Mouse (Mus musculus) lung, embryonic 16.5 days (tissue): ENCODE data around the gene Zfp58. TPM values are rescaled to one million over a fixed set of nuclear protein-coding genes. Genes with fewer than 3 reads are reported as not detected.

Experiments
- ATAC-seq: fragments of 200-750 bp; cut with Nextera tagmentation; 2 replicates; pipeline ENCODE4 v1.8.0; 2017; ENCODE audit warnings: low read depth, mild to moderate bottlenecking, moderate library complexity
- H3K27ac ChIP-seq: fragments of 300-500 bp; sonication (generic); 2 replicates; pipeline ENCODE4 v1.5.1; 2014; ENCODE audit warnings: mild to moderate bottlenecking, control low read depth, low read length
- H3K27me3 ChIP-seq: fragments of 300-500 bp; sonication (generic); 2 replicates; pipeline ENCODE4 v1.6.1; 2014; ENCODE audit warnings: low read depth, low read length, mixed read lengths; ENCODE audit not compliant: control insufficient read depth, insufficient read depth
- H3K36me3 ChIP-seq: fragments of 300-500 bp; sonication (generic); 2 replicates; pipeline ENCODE4 v1.6.1; 2014; ENCODE audit warnings: low read length; ENCODE audit not compliant: control insufficient read depth, insufficient read depth
- H3K4me1 ChIP-seq: fragments of 300-500 bp; sonication (generic); replicated peaks from 2 replicates; pipeline ENCODE4 v1.6.1; 2014; ENCODE audit warnings: low read length, mixed read lengths; ENCODE audit not compliant: control insufficient read depth, insufficient read depth
- H3K4me2 ChIP-seq: fragments of 300-500 bp; sonication (generic); 2 replicates; pipeline ENCODE4 v1.6.1; 2014; ENCODE audit warnings: low read depth, low read length, control low read depth
- H3K4me3 ChIP-seq: fragments of 300-500 bp; sonication (generic); 2 replicates; pipeline ENCODE4 v1.5.1; 2014; ENCODE audit warnings: mild to moderate bottlenecking, low read length, control low read depth
- H3K9ac ChIP-seq: fragments of 300-500 bp; sonication (generic); 2 replicates; pipeline ENCODE4 v1.6.1; 2014; ENCODE audit warnings: low read length, control low read depth
- H3K9me3 ChIP-seq: fragments of 300-500 bp; sonication (generic); 2 replicates; pipeline ENCODE4 v1.6.1; 2016; ENCODE audit warnings: low read length; ENCODE audit not compliant: control insufficient read depth
- WGBS: fragments of 180-500 bp; shearing (Covaris S2); extraction: QIAGEN DNeasy Blood & Tissue Kit; methylation state at CpG from one replicate; pipeline ENCODE4 v1.1.7; 2014; 5-methylcytosine and 5-hydroxymethylcytosine counted together
- polyA plus RNA-seq: library from polyadenylated mRNA; unstranded; fragments of >200 nt; fragmentation: Nextera tagmentation; extraction: Ambion mirVana; gene quantifications from 2 replicates; pipeline ENCODE4 v1.2.1, GENCODE M21; 2015

Gene Zfp58
- 13.3 and 14.9 TPM in 2 replicates for polyA plus RNA-seq

DNA sequence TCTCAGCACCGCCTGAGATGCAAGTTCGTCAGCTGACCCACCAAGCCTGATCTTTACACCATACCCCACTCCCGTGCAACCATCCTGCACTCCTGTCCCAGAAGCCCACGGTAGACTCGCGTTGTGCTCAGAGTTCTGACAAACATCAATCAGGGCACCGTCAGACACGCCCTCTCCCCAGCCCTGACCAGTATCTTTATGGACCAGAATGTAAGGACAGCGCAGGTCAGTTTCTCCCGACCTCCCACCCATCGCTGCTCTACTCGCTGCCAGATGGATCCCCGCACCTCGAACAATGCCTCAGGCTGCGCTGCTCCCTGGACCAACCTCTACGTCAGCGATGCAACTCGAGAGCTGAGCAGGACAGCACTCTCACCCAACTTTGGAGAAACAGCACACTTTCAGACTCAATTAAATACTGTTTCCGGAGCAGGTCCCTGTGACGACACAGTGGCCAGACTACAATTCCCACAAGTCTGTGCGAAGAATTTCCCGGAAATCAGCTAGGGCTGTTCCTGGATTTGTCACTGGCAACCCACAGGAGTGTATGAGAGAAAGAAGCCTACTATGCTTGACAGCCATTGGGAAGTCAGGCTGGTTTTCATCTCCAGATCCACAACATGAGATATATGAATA, at the start of gene Zfp58:
Gene Zfp58, minus strand, starts transcription at position 472 of the 636 bp plus-strand sequence.
- peak; percentile 97 for ATAC-seq
- Histone ChIP-seq H3K4me2 (peak within 1 kb of the TSS; percentile 76), H3K9me3 (no peaks in the 10 kb centered on the region), H3K27ac (no peak within 1 kb of the TSS), H3K27me3 (no peaks in the 10 kb centered on the region), H3K9ac (peak within 1 kb of the TSS; percentile 76), H3K36me3 (peaks cover 2% of the 10 kb centered on the region; the same call in 1 of the 2 replicates), H3K4me1 (peaks cover 5% of the 10 kb centered on the region), H3K4me3 (peak within 1 kb of the TSS; percentile 86)
- under 1% methylated on average over 22 of the region's 22 CpGs for WGBS

DNA sequence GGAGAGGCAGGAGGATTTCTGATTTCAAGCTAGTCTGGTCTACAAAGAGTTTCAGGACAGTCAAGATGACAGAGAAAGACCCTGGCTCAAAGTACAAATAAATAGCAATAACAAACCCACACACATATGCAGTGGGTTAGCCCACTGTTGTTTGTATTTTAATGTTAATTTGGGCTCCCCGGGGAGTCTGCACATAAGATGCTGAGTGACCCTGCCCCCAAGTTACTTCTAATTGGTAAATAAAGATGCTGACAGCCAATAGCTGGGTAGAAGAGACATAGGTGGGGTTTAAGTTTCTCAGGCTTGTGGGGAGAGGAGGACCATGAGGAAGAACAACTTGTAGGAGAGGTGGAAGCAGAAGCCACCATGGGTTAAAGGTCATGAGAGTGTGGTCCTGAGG, 45.6 kb upstream of the Zfp58 start:
- WGBS, result 88% methylated on average over 1 of the region's 1 CpGs
- Histone ChIP-seq H3K27ac (no peak overlapping the region), H3K27me3 (no peaks in the 10 kb centered on the region), H3K4me1 (no peaks in the 10 kb centered on the region), H3K9ac (no peak overlapping the region), H3K9me3 (no peaks in the 10 kb centered on the region), H3K4me2 (no peak overlapping the region), H3K36me3 (peaks cover 29% of the 10 kb centered on the region), H3K4me3 (no peak overlapping the region)
- ATAC-seq, result no peak

DNA sequence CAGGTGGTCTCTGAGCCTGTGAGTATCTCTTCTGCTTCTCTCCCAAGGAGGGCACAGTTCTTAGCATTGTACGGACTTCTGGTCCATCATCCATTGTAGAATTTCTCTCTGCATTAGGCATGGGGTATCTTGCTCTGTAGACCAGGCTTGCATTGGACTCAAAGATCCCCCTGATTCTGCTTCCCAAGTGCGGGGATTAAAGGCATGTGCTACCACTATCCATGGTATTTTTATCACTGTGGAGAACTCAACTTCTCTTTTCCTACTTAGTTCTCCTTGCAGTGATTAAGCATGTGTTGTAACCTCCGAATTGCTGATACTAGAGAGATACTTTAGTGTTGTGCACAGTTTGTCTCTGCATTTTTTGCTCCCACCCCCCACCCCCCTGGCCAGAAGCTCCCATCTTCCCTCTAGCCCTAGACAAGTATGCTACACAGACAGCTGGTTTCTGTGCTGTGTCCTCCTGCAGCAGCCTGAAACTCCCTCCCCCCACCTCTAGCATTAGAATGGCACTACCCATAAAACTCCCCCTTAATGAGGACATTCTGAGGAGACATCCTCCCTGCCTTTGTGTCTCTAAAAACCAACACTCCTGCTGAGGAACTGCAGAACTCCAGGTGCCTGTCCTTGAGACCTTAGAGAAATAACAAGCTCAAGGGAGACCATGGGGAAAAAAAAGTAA, 26.8 kb upstream of the Zfp58 start:
- no peak overlapping the region for H3K4me2 ChIP-seq
- H3K4me3 ChIP-seq, result no peak overlapping the region
- 84% methylated on average over 3 of the region's 3 CpGs for WGBS
- H3K9me3 ChIP-seq, result no peaks in the 10 kb centered on the region
- no peaks in the 10 kb centered on the region for H3K27me3 ChIP-seq
- no peak overlapping the region for H3K27ac ChIP-seq
- no peaks in the 10 kb centered on the region; the same call in 1 of the 2 replicates for H3K4me1 ChIP-seq
- no peak for ATAC-seq
- H3K36me3 ChIP-seq, result no peaks in the 10 kb centered on the region
- H3K9ac ChIP-seq, result no peak overlapping the region

DNA sequence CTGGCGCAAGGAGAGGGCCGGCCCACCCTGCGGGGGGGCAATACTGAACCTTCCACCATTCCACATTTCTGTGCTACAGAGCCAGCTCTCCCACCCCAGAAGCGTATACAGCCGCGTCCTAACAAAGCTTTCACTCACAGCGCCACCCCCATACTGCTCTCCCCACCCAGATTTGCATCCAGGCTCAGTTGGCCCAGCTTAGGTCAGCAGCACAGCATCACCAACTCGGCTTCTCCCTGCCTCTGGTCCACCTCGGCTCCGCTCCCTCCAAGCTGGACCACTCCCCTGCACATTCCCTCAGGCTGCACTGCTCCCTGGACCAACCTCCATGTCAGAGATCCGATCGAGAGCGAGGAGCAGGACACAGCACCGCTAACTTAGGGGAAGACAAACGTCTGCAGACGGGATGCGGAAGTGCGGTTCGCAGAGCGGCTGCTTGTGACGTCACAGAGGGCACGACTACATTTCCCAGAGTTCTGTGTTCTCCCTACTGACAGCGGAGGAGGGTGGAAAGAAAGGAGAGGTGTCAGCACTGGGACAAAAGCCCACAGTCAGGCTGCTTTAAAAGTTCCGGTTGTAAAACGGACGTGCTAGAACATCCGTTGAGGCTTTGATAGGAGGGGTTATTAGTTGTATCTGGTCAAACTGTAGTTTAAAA, 25.5 kb upstream of the Zfp58 start, which contains the start of the genes Gm26965 and Zfp87:
Gene Gm26965, minus strand, starts transcription at position 399 of the 658 bp plus-strand sequence.
Gene Zfp87, minus strand, starts transcription at position 425 of the 658 bp plus-strand sequence.
- H3K4me3 ChIP-seq, result peak within 1 kb of the TSS; percentile 96
- peak within 1 kb of the TSS; percentile 89 for H3K9ac ChIP-seq
- WGBS, result under 1% methylated on average over 27 of the region's 27 CpGs
- no peaks in the 10 kb centered on the region for H3K36me3 ChIP-seq
- H3K27ac ChIP-seq, result peak within 1 kb of the TSS; percentile 79
- no peaks in the 10 kb centered on the region for H3K9me3 ChIP-seq
- H3K4me1 ChIP-seq, result no peaks in the 10 kb centered on the region; the same call in 1 of the 2 replicates
- H3K4me2 ChIP-seq, result peak within 1 kb of the TSS; percentile 89
- ATAC-seq, result peak; percentile 100
- no peaks in the 10 kb centered on the region for H3K27me3 ChIP-seq

DNA sequence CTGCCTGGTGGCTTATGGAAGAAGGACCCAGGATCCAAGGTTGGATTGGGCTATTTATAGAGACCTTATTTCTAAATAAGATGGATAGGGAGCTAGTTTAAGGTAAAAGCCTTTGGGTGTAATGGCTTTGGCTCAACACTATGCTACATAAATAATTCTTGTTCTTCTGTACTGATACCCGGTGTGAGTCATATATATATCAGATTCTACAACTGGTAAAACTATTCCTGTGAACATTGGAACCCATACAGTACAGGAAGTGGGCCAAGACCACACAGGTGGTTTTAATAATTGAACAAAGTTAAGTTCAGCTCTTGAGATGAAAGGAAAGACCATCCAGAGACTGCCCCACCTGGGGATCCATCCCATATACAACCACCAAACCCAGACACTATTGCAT, 553 bp upstream of the Zfp58 start:
- WGBS, result 82% methylated on average over 1 of the region's 1 CpGs
- no peak overlapping the region; the same call in 1 of the 2 replicates for H3K9ac ChIP-seq
- H3K4me2 ChIP-seq, result peak overlapping the region; percentile 76; the same call in 1 of the 2 replicates
- no peak overlapping the region for H3K4me3 ChIP-seq
- no peak for ATAC-seq
- no peak overlapping the region for H3K27ac ChIP-seq
- peaks cover 5% of the 10 kb centered on the region for H3K4me1 ChIP-seq
- H3K9me3 ChIP-seq, result no peaks in the 10 kb centered on the region
- H3K27me3 ChIP-seq, result no peaks in the 10 kb centered on the region
- H3K36me3 ChIP-seq, result no peaks in the 10 kb centered on the region

DNA sequence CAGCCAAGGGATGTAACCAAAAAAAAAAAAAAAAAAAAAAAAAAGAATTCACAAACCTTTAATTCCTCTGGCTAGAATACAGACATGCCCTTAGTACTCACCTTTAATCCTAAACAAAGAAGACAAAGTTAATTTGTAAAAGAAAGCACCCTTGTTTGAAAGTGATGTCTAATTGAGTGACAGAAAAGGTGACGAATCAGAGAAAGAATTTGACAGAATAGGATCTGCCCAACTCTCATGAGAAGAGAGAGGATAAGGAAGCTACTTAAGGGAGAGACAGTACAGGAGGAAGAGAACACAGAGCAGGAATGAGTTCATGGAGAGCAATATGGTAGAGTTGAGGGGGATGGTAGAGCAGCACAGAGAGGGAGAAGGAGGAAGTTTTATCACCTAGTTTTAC, 4.7 kb downstream of the Zfp58 start:
- H3K9me3 ChIP-seq, result peaks cover 16% of the 10 kb centered on the region
- ATAC-seq, result no peak
- WGBS, result 82% methylated on average over 1 of the region's 1 CpGs

DNA sequence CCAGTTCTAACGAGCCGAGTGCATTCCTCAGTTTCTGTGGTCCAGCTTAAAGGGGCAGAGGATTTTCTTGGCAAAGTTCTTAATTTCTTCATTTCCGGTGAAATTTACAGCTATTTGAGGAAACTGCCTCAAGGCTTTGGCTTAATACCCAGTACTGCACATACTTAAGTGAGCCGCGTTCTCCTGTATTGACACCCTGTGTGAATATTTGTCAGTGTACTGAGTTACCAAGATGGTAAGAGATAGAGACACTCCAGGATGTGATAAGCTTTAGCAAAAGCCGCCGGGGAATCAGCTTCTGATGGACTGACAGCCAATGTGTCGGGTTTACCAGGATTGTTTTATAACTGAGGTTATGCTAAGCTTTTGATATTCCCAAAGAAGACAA, 15.9 kb downstream of the Zfp58 start:
- H3K4me2 ChIP-seq, result peak overlapping the region; percentile 74
- peak overlapping the region; percentile 73 for H3K9ac ChIP-seq
- no peaks in the 10 kb centered on the region for H3K9me3 ChIP-seq
- H3K27ac ChIP-seq, result no peak overlapping the region; the same call in 1 of the 2 replicates
- H3K36me3 ChIP-seq, result peaks cover 4% of the 10 kb centered on the region; the same call in 1 of the 2 replicates
- no peaks in the 10 kb centered on the region for H3K27me3 ChIP-seq
- peak; percentile 73 for ATAC-seq
- H3K4me1 ChIP-seq, result peaks cover 5% of the 10 kb centered on the region
- H3K4me3 ChIP-seq, result peak overlapping the region; percentile 64
- WGBS, result 32% methylated on average over 8 of the region's 8 CpGs

More for the DNA sequence above, 4.7 kb downstream of the Zfp58 start:
- Histone ChIP-seq H3K36me3 (peaks cover 41% of the 10 kb centered on the region), H3K27me3 (no peaks in the 10 kb centered on the region), H3K27ac (no peak overlapping the region), H3K4me3 (no peak overlapping the region), H3K4me1 (peaks cover 5% of the 10 kb centered on the region), H3K9ac (no peak overlapping the region), H3K4me2 (no peak overlapping the region)

DNA sequence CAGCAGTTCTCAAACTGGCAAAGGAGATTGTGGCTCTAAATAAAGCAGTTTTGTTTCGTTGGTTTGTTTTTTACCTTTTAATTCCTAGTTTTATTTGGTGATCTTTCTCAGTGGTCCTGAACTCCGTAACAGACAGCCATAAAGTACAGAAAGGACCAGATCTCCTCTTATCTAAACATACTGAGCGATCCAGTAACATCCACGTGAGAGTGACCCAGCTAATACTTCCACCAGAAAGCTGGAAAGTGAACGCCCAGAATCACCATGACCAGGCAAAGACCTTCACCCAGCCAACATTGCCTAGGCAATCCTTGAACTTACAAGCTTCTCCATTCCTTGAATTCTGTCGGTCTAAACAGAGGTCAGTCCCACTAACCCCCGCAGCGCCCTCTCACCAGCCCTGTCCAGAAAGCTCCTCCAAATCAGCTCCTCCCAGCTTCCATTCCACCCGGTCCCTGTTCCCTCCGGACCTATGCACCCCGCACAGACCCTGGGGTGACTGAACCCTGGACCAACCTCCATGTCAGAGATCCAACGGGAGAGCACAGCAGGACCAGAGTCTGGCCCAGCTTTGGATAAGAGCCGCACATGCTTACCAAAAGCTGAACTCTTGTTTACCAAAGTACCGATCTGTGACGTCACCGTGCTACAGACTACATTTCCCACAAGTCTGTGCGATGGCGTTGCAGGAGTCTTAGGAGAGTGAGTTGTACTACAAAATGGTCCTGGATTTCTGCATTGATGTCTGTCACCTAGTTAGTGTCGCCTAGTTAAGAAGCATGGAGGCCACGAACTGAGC, 16.5 kb downstream of the Zfp58 start, which contains the start of gene Zfp874b:
Gene Zfp874b, minus strand, starts transcription at position 634 of the 799 bp plus-strand sequence.
- peak; percentile 96 for ATAC-seq
- WGBS, result 3% methylated on average over 20 of the region's 20 CpGs
- Histone ChIP-seq H3K9me3 (no peaks in the 10 kb centered on the region), H3K27me3 (no peaks in the 10 kb centered on the region), H3K4me2 (peak within 1 kb of the TSS; percentile 74), H3K36me3 (peaks cover 4% of the 10 kb centered on the region; the same call in 1 of the 2 replicates), H3K9ac (peak within 1 kb of the TSS; percentile 73), H3K27ac (peak within 1 kb of the TSS; percentile 29; the same call in 1 of the 2 replicates), H3K4me3 (peak within 1 kb of the TSS; percentile 64), H3K4me1 (peaks cover 5% of the 10 kb centered on the region)
